Mouse (Mus musculus) heart, postnatal 0 days (tissue): ENCODE results near the gene Lrrc15.

Source experiments
- CTCF ChIP-seq: IDR thresholded peaks from 2 replicates; pipeline ENCODE4 v1.5.1; 2016; ENCODE audit warnings: antibody characterized with exemption, control low read depth, low read depth
- EP300 ChIP-seq: IDR thresholded peaks from 2 replicates; pipeline ENCODE4 v1.6.1; 2016; ENCODE audit warnings: antibody characterized with exemption, low read depth

DNA sequence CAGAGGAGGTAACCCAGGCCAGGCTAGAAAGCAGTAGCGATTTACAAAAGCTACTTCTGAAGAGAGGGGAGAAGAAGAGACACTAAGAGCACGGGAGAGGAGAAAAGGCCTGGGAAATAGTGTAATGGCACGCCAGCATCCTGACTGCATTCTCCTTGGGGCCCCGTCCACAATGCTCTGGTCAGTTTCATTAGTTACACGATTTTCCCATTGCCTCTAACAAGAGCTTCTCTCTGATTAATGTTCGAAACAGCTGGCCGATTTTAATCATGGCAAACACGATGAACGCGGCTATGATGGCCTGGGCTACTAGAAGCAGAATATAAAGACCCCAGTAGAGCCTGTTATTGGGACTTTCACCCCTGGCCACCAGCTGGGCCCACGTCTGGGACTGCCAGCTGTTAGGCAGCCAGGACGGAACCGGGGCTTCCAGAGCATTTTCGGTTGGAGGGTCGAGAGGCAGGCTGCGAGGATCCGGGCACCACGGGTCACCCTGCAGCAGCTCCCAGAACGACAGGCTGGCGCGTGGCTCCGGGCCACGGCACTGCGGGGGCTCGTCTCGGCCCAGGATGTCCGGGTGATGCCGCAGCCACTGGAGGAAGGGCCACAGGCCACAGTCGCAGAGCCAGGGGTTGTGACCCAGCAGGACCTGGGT lies 25.0 kb upstream of the Lrrc15 start:
- TF ChIP-seq CTCF, result no peak
- TF ChIP-seq EP300, result no peak
